Mouse (Mus musculus) ovary, postnatal 14 days (tissue): ENCODE measurements around the gene Hist3h2a.

Experiments used
- DNase-seq: peaks from one replicate; pipeline ENCODE4 v3.0.0; 2022; ENCODE audit warnings: low spot score

The Hist3h2a gene

GRCm38 (mm10) chr11:58969027-58969426, 14.5 kb downstream of the Hist3h2a start:
- DNase-seq = no peak

- DNase-seq = no peak
Measured at GRCm38 (mm10) chr11:58969659-58970058, 15.2 kb downstream of the Hist3h2a start.

- no peak for DNase-seq
Measured at GRCm38 (mm10) chr11:58970831-58971530, 16.5 kb downstream of the Hist3h2a start.

- DNase-seq = no peak
Measured at GRCm38 (mm10) chr11:58971796-58972195, 17.3 kb downstream of the Hist3h2a start.

GRCm38 (mm10) chr11:58974414-58974813, 19.9 kb downstream of the Hist3h2a start:
- no peak for DNase-seq

GRCm38 (mm10) chr11:58977150-58977549, 22.7 kb downstream of the Hist3h2a start:
- no peak for DNase-seq

DNA sequence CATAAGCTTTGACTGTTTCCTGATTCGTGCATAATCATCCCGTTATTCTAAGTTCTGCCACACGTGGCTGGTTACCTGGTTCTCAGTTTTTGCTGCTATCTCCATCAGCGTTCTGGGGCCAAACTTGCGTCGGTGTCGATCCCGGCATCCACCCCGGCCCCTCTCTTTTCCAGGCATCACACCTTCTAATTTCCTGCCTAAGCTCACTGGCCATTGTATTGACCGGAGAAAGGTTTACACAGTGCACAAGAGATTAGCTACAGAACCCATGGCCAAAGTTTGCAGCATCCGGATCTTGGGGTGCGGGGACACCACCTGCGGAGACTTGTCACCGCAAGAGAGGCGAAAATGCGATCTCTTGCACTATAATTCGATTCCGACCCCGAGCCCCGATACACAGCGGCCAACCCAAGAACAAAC, 23.1 kb downstream of the Hist3h2a start:
- no peak for DNase-seq

- peak; percentile 40 for DNase-seq
Measured at GRCm38 (mm10) chr11:58978027-58978705, 23.7 kb downstream of the Hist3h2a start, which contains the start of gene Trim11. Gene Trim11 (plus strand): TSS chr11:58978093.

- DNase-seq = no peak
Measured at GRCm38 (mm10) chr11:58978706-58979030, 24.2 kb downstream of the Hist3h2a start.

- DNase-seq = no peak
Measured at GRCm38 (mm10) chr11:58979183-58979582, 24.7 kb downstream of the Hist3h2a start.

- no peak for DNase-seq
Measured at GRCm38 (mm10) chr11:58979661-58980060, 25.2 kb downstream of the Hist3h2a start.

DNA sequence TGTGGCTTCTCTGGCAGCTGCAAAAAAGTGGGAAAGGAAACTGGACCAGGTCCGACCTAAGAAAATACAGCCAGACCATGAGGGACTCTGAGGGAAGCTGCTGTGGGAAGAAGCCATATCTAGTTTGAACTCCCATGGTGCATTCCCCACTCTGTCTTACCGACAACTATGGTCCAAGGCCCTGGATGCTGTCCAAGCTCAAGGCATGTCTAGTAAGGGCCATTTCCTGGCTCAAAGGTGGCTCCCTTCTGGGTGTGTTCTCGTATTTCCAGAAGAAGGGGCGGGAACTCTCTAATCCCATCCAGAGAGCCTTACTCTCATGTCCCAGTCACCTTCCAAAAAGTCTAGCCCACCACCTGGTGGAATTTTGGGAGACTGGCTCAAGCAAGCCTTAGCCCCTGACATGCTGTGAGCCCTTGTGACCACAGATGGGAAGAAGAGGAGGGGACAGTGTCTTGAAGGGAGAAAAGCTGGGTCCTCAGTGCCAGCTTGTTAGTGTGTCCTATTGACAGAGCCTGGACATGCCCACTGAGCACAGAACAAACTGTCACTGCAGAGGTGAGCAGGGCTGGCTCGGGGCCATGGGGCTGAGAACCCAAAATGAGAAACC, 26.0 kb downstream of the Hist3h2a start:
- no peak for DNase-seq

DNA sequence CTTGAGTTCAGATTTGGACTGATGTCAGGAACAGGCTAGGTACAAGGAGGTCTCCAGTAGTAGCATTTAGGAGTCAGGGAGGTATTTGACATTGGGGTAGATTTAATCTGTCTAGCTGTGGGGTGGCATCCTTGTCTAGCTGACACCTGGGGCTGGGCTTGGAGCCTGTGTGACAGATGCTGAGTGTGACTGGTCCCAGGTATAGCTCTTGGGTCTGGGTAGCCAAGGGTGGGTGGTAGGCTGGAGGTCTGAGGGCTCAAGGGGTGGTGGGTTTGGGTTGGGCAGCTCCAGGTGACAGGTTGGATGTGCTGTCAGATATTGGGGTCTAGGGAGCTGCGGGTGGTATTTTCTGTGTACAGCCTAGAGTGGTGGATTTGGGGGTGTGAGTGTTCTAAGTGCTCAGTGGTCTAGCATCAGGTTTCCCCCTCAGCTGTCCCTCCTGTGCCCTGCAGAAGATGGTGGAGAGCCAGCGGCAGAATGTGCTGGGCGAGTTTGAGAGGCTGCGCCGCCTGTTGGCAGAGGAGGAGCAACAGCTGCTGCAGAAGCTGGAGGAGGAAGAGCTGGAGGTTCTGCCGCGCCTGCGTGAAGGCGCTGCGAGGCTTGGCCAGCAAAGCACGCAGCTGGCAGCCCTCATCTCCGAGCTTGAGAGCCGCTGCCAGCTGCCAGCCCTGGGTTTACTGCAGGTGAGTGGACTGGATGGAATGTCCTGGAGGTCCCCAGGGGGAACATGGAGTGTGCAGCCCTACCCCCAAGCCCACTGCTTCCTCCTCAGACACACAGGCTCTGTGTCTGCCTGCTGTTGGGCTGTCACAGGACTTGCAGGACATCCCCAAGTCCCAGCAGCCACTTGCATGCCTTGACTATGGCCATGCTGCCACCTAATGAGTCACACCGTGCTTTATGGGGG, 27.3 kb downstream of the Hist3h2a start:
- peak; percentile 38 for DNase-seq

DNA sequence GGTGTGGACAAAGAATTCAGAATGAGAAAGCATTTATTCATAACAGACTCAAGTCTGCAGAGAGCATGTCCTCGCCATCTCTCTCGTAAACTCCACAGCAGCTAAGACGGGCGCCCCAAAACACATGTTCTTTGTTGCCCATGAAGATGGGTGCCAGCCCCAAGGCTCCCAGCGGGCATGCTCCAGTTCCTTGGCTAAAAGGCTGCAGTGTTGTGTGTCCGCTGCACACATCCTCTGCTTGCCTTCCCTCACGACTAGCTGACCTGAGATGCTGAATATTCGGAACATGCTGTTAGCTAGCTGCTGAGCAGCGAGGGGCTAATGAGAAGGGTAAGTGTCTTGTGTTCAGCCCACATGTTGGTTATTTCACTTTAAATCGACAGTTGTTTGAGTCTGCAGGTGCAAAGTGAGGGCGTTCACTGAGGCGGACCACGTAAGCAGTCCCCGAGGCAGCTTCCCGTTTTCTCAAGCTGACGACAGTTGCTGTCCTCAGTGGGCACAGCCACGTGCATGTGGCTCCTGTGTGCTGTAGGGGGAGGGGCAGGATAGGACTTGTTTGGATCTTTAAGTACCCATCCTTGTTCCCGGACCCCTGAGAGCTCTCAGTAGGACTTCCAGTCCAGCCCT, 28.1 kb downstream of the Hist3h2a start:
- no peak for DNase-seq

DNA sequence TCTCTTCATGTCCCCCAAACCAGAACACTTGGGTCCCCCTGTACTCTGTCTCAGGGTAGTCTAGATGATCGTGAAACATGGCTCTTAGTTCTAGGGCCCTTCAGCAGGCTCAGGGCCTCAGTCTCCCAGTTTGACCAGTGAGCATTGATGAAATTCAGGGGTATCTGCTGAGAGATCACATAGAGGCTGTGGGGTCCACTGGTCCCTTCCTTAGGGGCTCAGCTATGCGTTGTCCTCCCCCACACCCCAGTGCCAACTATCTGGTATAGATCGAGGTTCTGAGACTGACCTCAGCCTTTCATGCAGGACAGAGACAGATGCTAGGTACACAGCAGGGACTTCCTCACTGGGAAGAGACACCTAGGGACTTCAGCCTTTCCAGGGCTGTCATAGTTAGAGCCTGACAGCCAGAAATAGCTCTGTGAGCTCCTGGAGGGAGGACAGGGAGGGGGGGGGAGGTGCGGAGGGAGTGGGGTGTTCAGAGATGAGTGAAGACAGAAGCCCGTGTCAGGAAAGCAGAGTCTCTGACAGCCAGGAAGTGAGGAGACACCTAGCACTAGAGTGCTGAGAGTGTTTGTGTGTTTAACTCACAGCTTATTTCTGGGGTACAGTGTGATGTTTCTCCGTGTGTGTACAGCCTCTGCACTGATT, 29.3 kb downstream of the Hist3h2a start:
- no peak for DNase-seq

DNA sequence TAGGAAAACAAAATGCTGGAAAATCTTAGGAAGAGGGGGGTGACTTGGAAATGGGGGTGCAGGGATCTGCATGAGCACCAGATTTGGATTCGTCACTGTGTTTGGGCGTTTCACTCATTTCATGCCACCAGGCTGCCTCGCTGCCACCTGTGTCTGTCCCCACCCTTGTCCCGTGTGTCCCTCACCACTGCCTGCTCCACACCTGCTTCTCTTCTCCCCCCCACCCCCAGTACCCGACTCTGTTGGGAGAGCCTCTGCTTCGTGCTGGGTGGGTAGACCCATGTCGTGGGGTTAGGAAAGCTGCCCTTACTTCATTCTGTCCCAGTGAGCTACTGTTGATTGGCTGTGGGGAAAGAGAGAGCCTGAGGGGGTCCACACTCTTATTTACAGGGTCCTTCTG, 30.2 kb downstream of the Hist3h2a start:
- DNase-seq = no peak

DNA sequence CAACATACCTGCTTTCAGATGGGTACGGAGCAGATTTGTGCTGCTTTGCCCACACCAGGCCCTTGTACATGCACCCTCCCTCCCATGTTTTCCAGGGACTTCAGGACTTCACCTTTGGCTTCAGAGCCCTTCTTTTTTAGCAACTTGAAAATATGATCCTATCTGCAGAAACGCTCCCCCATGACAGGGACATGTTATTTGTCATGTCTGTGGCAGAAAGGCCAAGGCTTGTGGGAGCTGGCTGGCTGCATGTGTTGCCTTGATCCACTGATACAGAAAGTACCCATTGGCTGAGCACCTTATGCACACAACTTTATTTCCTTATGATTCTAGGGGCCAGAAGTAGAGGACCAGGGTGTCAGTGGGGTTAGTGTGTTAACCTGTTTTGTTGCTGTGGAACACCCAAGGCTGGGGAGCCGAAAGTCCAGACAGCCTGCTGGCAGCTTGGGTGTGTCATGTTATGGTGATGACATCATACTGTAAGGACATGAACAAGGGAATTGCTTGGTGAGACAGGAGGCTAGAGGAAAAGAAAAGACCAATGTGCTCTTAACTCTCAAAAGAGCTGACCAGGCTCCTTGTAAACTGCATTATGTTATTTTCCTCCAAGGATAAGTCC, 30.9 kb downstream of the Hist3h2a start:
- DNase-seq = no peak

- no peak for DNase-seq
Measured at GRCm38 (mm10) chr11:58989166-58989565, 34.7 kb downstream of the Hist3h2a start.

GRCm38 (mm10) chr11:58990141-58990540, 35.7 kb downstream of the Hist3h2a start:
- DNase-seq = no peak

- DNase-seq = no peak
Measured at GRCm38 (mm10) chr11:58990794-58991193, 36.3 kb downstream of the Hist3h2a start.

GRCm38 (mm10) chr11:58991911-58992310, 37.4 kb downstream of the Hist3h2a start:
- DNase-seq = no peak
